Mouse (Mus musculus): Measurements from ENCODE around the gene Lrrc61. TPM values are rescaled to one million over a fixed set of nuclear protein-coding genes. Genes with fewer than 3 reads are reported as not detected.

The Lrrc61 gene
- polyA plus RNA-seq, 1 experiment from 2014 or later, result 13.7 TPM

DNA sequence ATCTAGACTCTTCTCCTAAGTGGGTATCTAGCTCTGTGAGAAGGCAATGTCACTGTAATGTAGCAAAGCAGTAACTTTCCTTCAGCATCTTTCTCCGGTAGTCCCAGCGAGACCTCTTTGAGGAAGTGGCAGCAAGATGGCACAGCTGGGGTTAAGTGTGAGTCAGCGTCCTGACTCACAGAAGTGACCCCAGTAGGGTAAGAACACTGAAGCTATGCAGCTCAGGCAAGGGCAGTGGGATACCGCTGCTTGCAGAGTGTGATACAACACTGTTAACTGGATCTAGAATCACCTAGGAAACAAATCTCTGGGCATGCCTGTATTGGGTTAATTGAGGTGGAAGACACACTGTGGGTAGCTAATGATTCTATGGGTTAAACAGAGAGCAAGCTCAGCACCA lies 18.5 kb upstream of the Lrrc61 start:
- peaks cover 19% of the 10 kb centered on the region for H3K4me1 ChIP-seq
- no peak overlapping the region for H3K9ac ChIP-seq
- no peak for ATAC-seq (ENCODE audit: insufficient number of reproducible peaks, low FRiP score, low TSS enrichment, low read depth)
- no peak overlapping the region for H3K4me2 ChIP-seq (replicated peaks)
- no peak overlapping the region for H3K27ac ChIP-seq (replicated peaks)
- 0 out of 2 replicates have a peak, but pooled peaks cover 17% of the 10 kb centered on the region for H3K36me3 ChIP-seq
- H3K9me3 ChIP-seq (replicated peaks), result no peaks in the 10 kb centered on the region
- 67% methylated on average over 4 of the region's 4 CpGs for WGBS
- no peak overlapping the region for H3K4me3 ChIP-seq (replicated peaks)
- no peaks in the 10 kb centered on the region for H3K27me3 ChIP-seq

DNA sequence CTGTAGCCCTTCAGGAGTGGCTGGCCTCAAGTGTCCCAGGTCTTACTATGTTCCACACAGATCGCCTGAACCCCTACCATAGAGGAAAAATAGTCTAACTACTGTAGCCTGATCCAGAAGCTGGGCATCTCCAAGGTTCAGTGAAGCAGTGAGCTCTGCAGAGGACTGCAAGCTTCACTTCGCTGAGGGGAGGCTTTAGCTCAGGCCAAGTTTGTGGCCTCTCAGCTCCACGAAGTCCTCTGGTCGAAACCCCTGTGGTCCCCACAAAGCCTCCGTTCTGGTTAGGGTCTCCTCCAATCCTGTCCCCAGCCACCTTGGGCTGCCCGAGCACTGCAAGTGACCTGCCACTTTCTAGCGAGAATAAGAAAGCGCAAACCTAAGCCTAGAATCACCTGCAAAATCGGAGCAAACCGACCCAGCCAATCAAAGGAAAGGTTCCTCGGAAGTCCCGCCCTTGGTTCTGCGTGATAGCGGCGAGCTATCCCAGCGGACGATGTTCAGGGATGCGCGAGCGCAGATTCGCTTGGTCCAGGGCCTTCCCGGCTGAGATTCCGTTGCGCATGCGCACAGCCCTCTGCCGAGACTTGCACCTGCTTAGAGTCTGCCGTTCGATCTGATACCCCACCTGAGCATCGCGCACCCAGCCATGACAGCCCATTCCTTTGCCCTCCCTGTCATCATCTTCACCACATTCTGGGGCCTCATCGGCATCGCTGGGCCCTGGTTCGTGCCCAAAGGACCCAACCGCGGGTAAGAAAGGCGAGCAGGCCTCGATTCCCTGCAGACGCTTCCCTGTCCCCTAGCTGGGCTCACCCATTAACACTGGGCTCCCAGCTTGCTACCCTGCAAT lies 17.3 kb upstream of the Lrrc61 start, which contains the start of gene Atp6v0e2:
Atp6v0e2 (plus strand) TSS at position 511 of the 850 bp plus-strand sequence.
- Histone ChIP-seq H3K27me3 (no peaks in the 10 kb centered on the region), H3K36me3 (0 out of 2 replicates have a peak, but pooled peaks cover 6% of the 10 kb centered on the region), H3K9ac (peak within 1 kb of the TSS; percentile 31; the same call in 1 of the 2 replicates), H3K9me3 (replicated peaks) (no peaks in the 10 kb centered on the region), H3K4me2 (replicated peaks) (peak within 1 kb of the TSS; percentile 58), H3K27ac (replicated peaks) (no peak within 1 kb of the TSS), H3K4me1 (peaks cover 31% of the 10 kb centered on the region), H3K4me3 (replicated peaks) (peak within 1 kb of the TSS; percentile 44)
- peak; percentile 84 for ATAC-seq (ENCODE audit: insufficient number of reproducible peaks, low FRiP score, low TSS enrichment, low read depth)
- WGBS, result 6% methylated on average over 38 of the region's 38 CpGs

DNA sequence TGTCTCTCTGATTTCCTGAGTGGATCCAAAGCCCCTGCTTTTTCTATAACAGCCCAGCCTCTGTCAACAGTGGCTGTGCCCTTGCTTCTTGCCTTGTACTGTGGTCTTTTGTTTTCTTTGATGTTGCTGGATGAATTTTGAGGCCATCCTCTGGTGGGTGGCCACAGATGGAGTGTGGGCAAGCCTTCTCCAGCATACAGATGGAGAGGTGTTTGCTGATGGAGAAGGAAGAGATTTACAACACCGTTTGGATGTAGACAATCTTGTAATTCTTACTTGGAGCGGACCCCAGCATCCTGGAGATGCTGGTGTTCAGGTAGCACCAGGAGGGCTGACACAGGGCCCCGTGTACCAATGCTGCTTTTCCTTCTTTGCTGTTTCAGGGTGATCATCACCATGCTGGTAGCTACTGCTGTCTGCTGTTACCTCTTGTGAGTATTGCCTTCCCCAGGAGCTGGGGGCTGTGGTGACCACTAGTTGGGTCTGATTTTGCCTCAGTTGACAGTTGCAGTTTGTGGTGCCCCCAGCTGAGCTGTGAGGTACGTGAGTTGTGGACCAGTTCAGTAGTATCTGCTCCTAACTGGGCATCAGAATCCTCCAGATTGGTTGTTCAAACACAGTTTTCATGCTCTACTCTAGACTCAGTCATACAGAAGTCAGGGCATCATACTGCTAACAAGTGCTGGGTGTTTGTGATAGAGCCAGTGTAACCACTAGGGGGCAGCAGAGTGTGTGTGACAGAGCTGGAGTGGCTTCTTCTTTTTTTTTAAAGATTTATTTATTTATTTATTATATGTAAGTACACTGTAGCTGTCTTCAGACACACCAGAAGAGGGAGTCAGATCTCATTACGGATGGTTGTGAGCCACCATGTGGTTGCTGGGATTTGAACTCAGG lies 15.5 kb upstream of the Lrrc61 start:
- Histone ChIP-seq H3K4me3 (replicated peaks) (no peak overlapping the region), H3K36me3 (no peaks in the 10 kb centered on the region), H3K4me1 (peaks cover 32% of the 10 kb centered on the region), H3K27ac (replicated peaks) (no peak overlapping the region), H3K4me2 (replicated peaks) (no peak overlapping the region), H3K27me3 (no peaks in the 10 kb centered on the region), H3K9me3 (replicated peaks) (no peaks in the 10 kb centered on the region), H3K9ac (no peak overlapping the region)
- WGBS, result 68% methylated on average over 5 of the region's 5 CpGs
- ATAC-seq (ENCODE audit: insufficient number of reproducible peaks, low FRiP score, low TSS enrichment, low read depth), result no peak

DNA sequence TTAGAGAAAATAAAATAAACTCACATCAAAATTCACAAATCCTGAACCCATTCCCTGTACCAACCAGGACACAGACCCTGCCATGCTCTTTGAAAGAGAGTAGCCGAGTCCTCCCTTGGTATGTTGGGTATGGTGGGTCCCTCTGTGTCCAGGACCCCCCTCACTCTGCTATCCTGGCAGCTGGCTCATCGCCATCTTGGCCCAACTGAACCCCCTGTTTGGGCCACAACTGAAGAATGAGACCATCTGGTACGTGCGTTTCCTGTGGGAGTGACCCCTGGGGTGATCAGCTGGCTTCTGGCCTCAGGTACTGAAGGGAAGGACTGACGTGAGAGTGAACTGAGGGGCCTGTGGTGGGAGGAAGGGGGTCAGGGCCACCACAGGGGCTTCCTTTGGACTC lies 14.7 kb upstream of the Lrrc61 start:
- 66% methylated on average over 5 of the region's 5 CpGs for WGBS

DNA sequence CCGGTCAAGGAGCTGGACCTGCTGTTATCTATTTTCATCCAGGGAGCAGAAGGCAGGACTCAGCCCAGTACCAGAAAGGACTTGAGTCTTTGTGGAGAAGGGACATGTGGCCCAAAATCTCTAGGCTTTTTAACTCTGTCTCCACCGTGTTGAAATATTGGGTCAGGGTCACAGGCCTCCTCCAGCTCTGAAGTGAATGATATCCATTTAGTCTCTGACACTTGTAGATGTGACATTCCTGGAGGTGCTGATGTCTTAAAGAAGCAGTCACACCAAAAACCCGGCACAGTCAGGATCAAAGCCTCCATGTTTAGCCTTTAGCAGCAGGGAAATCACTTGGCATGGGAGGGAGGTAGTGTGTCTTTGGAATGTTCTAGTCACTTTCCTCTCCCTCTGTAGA lies 13.9 kb upstream of the Lrrc61 start:
- Histone ChIP-seq H3K27me3 (no peaks in the 10 kb centered on the region), H3K9ac (no peak overlapping the region), H3K4me3 (replicated peaks) (no peak overlapping the region), H3K27ac (replicated peaks) (no peak overlapping the region), H3K9me3 (replicated peaks) (no peaks in the 10 kb centered on the region), H3K4me1 (peaks cover 32% of the 10 kb centered on the region), H3K4me2 (replicated peaks) (no peak overlapping the region), H3K36me3 (no peaks in the 10 kb centered on the region)
- ATAC-seq (ENCODE audit: insufficient number of reproducible peaks, low FRiP score, low TSS enrichment, low read depth), result no peak
- 62% methylated on average over 3 of the region's 3 CpGs for WGBS

More for the DNA sequence above, 14.7 kb upstream of the Lrrc61 start:
- Histone ChIP-seq H3K36me3 (no peaks in the 10 kb centered on the region), H3K4me2 (replicated peaks) (no peak overlapping the region), H3K4me3 (replicated peaks) (no peak overlapping the region), H3K27ac (replicated peaks) (no peak overlapping the region), H3K27me3 (no peaks in the 10 kb centered on the region), H3K9me3 (replicated peaks) (no peaks in the 10 kb centered on the region), H3K9ac (no peak overlapping the region), H3K4me1 (peaks cover 32% of the 10 kb centered on the region)
- no peak for ATAC-seq (ENCODE audit: insufficient number of reproducible peaks, low FRiP score, low TSS enrichment, low read depth)

DNA sequence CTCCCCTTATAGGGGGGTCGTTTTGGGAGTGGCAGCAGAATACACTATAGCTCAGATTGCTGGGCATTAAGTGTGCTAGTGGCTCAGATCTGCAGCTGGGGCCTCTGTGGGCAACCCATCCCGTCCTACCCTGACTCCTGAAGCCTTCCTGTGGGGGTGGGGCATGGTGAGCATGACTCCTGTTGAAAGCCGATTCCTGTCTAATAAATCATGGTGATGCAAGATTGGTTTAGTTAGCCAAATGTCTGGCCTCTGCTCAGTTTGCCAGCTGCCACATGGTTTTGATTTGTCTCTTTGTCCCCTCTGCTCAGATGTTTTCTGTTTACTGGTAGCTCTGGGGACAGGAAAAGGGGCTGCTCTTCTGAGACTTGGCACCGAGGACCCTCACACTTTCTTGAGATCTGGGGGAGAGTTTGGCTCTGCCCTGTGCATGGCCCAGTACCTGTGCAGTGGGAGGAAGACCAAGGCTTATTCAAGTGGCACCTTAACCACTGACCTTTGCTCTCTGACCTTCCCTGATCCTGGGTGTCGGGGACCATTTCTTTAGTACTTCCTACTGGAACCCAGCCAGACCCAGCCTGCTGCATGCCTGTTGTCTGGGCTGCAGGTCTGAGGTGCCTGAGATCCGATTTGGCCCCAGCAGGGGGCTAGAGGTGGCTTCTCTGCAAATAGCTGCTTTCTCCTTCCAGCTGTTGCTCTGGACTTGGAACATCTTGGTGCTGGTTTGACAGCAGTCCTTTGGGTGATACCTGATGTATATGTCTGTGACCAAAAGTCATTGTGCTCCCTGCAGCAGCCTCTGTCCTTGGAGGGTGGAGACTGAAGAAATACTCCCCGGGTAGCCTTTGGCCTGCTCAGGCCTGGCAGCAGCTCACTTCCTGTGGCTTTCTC lies 12.8 kb upstream of the Lrrc61 start:
- H3K36me3 ChIP-seq, result no peaks in the 10 kb centered on the region
- ATAC-seq (ENCODE audit: insufficient number of reproducible peaks, low FRiP score, low TSS enrichment, low read depth), result no peak; the same call in 1 of the 2 replicates
- H3K9ac ChIP-seq, result no peak overlapping the region
- no peak overlapping the region for H3K4me2 ChIP-seq (replicated peaks)
- H3K4me1 ChIP-seq, result peaks cover 32% of the 10 kb centered on the region
- no peak overlapping the region for H3K4me3 ChIP-seq (replicated peaks)
- H3K27ac ChIP-seq (replicated peaks), result no peak overlapping the region
- 21% methylated on average over 7 of the region's 7 CpGs for WGBS
- no peaks in the 10 kb centered on the region for H3K9me3 ChIP-seq (replicated peaks)
- no peaks in the 10 kb centered on the region for H3K27me3 ChIP-seq

DNA sequence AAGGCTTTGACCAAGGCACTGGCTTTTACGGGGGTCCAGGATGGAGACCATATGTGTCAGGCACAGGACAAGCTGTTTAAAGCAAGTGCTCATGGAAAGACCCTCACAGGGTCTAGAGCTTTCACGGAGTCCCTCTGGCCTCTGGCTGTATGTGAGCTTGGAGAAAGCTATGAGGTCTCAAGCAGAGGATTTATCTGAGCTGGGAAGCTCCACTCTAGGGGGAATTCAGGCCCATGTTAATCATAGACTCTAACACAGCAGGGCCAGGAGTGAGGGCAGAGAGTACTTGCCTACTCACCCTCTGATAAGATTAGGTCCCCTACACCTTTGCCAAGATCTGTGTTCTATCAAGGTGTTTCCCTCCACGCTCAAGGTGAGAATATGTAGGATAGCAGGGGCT lies 12.0 kb upstream of the Lrrc61 start:
- Histone ChIP-seq H3K27me3 (no peaks in the 10 kb centered on the region), H3K4me2 (replicated peaks) (no peak overlapping the region), H3K27ac (replicated peaks) (no peak overlapping the region), H3K4me3 (replicated peaks) (no peak overlapping the region), H3K4me1 (peaks cover 24% of the 10 kb centered on the region), H3K9me3 (replicated peaks) (no peaks in the 10 kb centered on the region), H3K36me3 (no peaks in the 10 kb centered on the region), H3K9ac (no peak overlapping the region)
- no peak for ATAC-seq (ENCODE audit: insufficient number of reproducible peaks, low FRiP score, low TSS enrichment, low read depth)
- WGBS, result 81% methylated on average over 3 of the region's 3 CpGs

DNA sequence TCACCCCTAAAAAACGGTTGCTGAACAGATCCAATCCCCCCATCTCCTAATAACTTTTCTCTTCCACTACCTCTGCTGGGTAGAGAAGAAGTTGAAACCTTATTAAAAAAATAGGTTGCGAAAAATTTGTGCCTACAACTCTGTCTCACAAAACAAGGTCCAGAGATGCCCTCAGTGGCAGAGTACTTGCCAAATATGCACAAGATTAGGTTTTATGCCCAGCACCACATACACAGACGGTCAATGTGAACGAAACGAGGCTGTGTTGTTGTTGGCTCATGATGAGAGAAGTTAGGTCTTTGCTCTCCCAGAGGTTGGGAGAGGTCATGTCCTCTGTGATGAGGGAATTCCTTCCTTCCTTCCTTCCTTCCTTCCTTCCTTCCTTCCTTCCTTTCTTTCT lies 9.3 kb upstream of the Lrrc61 start:
- H3K27ac ChIP-seq (replicated peaks), result no peak overlapping the region
- H3K4me1 ChIP-seq, result peaks cover 18% of the 10 kb centered on the region
- H3K36me3 ChIP-seq, result no peaks in the 10 kb centered on the region
- no peak overlapping the region for H3K9ac ChIP-seq
- 73% methylated on average over 5 of the region's 5 CpGs for WGBS
- H3K4me2 ChIP-seq (replicated peaks), result no peak overlapping the region
- H3K4me3 ChIP-seq (replicated peaks), result no peak overlapping the region
- no peaks in the 10 kb centered on the region for H3K27me3 ChIP-seq
- H3K9me3 ChIP-seq (replicated peaks), result no peaks in the 10 kb centered on the region
- ATAC-seq (ENCODE audit: insufficient number of reproducible peaks, low FRiP score, low TSS enrichment, low read depth), result no peak

DNA sequence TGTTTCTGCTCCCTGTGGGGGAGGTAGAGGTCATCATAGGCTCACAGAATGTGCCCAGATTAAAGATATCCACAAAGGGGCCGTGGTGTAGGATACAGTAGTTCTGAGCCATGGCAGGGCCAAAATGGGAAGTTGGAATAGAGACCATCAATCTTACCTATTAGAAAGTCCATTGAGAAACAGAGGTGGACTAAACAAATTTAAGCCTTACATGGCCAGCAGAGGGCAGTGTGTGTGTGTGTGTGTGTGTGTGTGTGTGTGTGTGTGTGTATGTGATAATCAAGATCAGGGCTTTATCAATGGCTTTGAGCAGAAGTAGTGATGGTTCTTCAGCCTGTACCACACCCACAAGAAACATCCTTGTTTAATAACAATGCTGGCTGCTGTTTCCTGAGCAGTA lies 8.3 kb upstream of the Lrrc61 start:
- no peaks in the 10 kb centered on the region for H3K9me3 ChIP-seq (replicated peaks)
- no peak overlapping the region for H3K9ac ChIP-seq
- WGBS, result 58% methylated on average over 1 of the region's 1 CpGs
- H3K27ac ChIP-seq (replicated peaks), result no peak overlapping the region
- no peaks in the 10 kb centered on the region for H3K27me3 ChIP-seq
- no peaks in the 10 kb centered on the region for H3K36me3 ChIP-seq
- H3K4me1 ChIP-seq, result peaks cover 15% of the 10 kb centered on the region
- no peak overlapping the region for H3K4me2 ChIP-seq (replicated peaks)
- H3K4me3 ChIP-seq (replicated peaks), result no peak overlapping the region
- ATAC-seq (ENCODE audit: insufficient number of reproducible peaks, low FRiP score, low TSS enrichment, low read depth), result no peak

DNA sequence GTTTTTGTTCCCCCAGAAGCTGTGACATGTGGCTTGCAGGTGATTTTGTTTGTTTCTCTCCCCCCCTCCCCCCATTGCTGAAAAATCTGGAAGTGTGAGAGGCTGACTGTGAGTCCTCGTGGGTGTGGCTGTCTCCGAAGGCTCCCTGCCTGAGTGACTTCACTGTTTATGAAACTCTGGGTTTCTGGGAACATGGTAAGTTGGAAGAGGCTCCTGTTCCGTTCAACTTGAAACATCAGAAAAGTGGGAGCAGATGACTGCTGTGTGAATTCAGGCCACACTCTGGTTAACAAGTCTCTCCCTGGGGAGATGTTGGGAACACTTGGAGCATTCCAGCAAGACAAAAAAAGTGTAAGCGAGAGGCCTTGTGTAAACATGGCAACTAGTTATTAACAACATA lies 7.7 kb upstream of the Lrrc61 start:
- H3K36me3 ChIP-seq, result no peaks in the 10 kb centered on the region
- no peak overlapping the region for H3K4me2 ChIP-seq (replicated peaks)
- H3K27me3 ChIP-seq, result no peaks in the 10 kb centered on the region
- WGBS, result 35% methylated on average over 4 of the region's 4 CpGs
- ATAC-seq (ENCODE audit: insufficient number of reproducible peaks, low FRiP score, low TSS enrichment, low read depth), result peak; percentile 43; the same call in 1 of the 2 replicates
- H3K9me3 ChIP-seq (replicated peaks), result no peaks in the 10 kb centered on the region
- H3K9ac ChIP-seq, result no peak overlapping the region
- H3K27ac ChIP-seq (replicated peaks), result no peak overlapping the region
- H3K4me1 ChIP-seq, result peaks cover 9% of the 10 kb centered on the region
- no peak overlapping the region for H3K4me3 ChIP-seq (replicated peaks)

Measured in embryonic facial prominence, embryonic 15.5 days (tissue).